Mouse (Mus musculus) naive thymus-derived CD4-positive, alpha-beta T cell, adult 2 months (primary cell): ENCODE results near the gene She.
A peak's percentile ranks its signal among the peaks of the same experiment; 100 is the strongest.
"Not testable (repeated sequence)": the region's sequence is repeated elsewhere in the genome, so short reads cannot be mapped to it uniquely, and the experiment has no call there.

ENCODE experiments used
- DNase-seq: peaks from one replicate; pipeline ENCODE4 v3.0.0-alpha.2; 2011; ENCODE audit warnings: low read depth

The She gene

GRCm38 (mm10) chr3:89830815-89831591, at the start of gene She:
She (plus strand) TSS chr3:89831370.
- DNase-seq, result no peak

- no peak for DNase-seq
These were observed 49.5 kb upstream of the She start for GRCm38 (mm10) chr3:89781640-89782039.

- DNase-seq, result peak; percentile 58
These were observed 46.0 kb upstream of the She start for GRCm38 (mm10) chr3:89784991-89785753.

GRCm38 (mm10) chr3:89786275-89786674, 44.9 kb upstream of the She start:
- no peak for DNase-seq

- DNase-seq, result no peak
These were observed 42.4 kb upstream of the She start for GRCm38 (mm10) chr3:89788680-89789352.

- DNase-seq, result no peak
These were observed 36.6 kb upstream of the She start for GRCm38 (mm10) chr3:89794616-89795015.

GRCm38 (mm10) chr3:89795746-89796145, 35.4 kb upstream of the She start:
- no peak for DNase-seq

GRCm38 (mm10) chr3:89796358-89796757, 34.8 kb upstream of the She start:
- no peak for DNase-seq

GRCm38 (mm10) chr3:89798518-89798917, 32.7 kb upstream of the She start:
- no peak for DNase-seq

GRCm38 (mm10) chr3:89799476-89799875, 31.7 kb upstream of the She start:
- DNase-seq, result no peak

GRCm38 (mm10) chr3:89800078-89800477, 31.1 kb upstream of the She start:
- not testable (repeated sequence) for DNase-seq

- no peak for DNase-seq
These were observed 30.2 kb upstream of the She start for GRCm38 (mm10) chr3:89800774-89801506.

- peak; percentile 84 for DNase-seq
These were observed 29.7 kb upstream of the She start for GRCm38 (mm10) chr3:89801507-89801847.

- no peak for DNase-seq
These were observed 28.3 kb upstream of the She start for GRCm38 (mm10) chr3:89802876-89803275.

- no peak for DNase-seq
These were observed 26.0 kb upstream of the She start for GRCm38 (mm10) chr3:89805179-89805578.

- peak; percentile 66 for DNase-seq
These were observed 24.4 kb upstream of the She start for GRCm38 (mm10) chr3:89806751-89807150.

- DNase-seq, result no peak
These were observed 24.0 kb upstream of the She start for GRCm38 (mm10) chr3:89807171-89807570.

GRCm38 (mm10) chr3:89807881-89808280, 23.3 kb upstream of the She start:
- DNase-seq, result no peak

- DNase-seq, result no peak
These were observed 22.5 kb upstream of the She start for GRCm38 (mm10) chr3:89808638-89809037.

- DNase-seq, result peak; percentile 48
These were observed 20.3 kb upstream of the She start for GRCm38 (mm10) chr3:89810841-89811240.

- DNase-seq, result no peak
These were observed 19.0 kb upstream of the She start for GRCm38 (mm10) chr3:89812166-89812565.

- no peak for DNase-seq
These were observed 17.1 kb upstream of the She start for GRCm38 (mm10) chr3:89814051-89814450.
